Mouse (Mus musculus): Measurements from ENCODE around the gene Siah1a.

DNA sequence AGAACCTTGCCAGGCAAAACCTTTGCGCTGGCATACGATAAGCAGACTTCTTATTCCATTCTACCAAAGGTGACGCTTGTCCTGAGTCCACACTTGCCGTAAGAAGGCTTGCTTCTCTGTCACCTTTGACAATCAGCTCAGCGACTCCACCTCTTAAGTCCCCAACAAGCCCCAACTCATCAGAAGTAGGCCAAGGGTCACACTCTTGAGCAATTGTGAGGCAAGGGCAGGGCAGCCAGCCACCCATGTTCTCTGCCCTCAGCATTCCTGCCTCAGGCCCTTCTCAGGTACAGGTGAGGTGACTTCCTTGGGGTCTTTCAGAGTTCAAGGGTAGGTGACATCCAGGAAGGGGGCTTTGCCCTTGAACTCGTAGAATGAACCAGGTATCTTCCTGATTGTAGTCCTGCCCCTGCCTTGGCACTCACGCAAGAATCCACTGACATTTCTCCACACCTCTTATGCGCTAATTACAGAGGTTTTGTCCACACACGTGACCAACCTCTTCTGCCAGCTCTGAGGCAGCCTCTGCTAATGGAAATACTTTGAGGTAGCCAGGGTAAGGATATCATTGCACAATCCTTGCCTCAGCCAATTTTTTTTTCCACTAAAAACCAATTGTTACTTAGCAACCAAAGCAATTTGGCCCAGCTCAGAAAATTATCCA, 20.9 kb upstream of the Siah1a start:
- TF ChIP-seq POLR2A (IDR thresholded peaks at IDR 0.05; ENCODE audit: insufficient read depth, low read depth, low read length) (no peak), CTCF (IDR thresholded peaks at IDR 0.05; ENCODE audit: insufficient read depth, low read depth, low read length) (no peak)
